Mouse (Mus musculus): ENCODE data around the gene Ica1. TPM values are rescaled to one million over a fixed set of nuclear protein-coding genes. Genes with fewer than 3 reads are reported as not detected.

Ica1 gene
- 13.4 and 14.5 TPM in 2 replicates for polyA plus RNA-seq (2015; fragmentation: Nextera tagmentation; extraction: Ambion mirVana)

DNA sequence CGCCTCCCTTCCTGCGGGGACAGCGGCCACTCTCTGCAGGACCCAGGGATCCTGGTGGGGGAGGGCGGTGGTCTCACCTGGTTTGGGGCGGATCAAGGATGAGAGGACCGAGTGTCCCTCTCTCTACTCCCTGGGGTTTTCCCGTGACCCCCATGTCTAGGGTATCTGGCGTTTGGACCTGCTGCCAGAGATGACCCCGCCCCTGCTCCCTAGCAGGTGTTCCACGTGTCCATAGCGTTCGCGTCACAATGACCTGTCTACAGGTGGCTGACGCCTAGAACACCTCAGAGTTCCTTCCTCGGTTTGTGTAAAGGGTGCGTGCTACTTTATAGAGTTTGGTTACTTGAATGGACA is at the start of gene Ica1:
Gene Ica1, minus strand, starts transcription at position 193 of the 354 bp plus-strand sequence.

Other genes starting within 250 kb of the Ica1 start
- 0.22 and 0.35 TPM in 2 replicates for gene Nxph1, start 169.9 kb upstream of the Ica1 start, polyA plus RNA-seq (2015; fragmentation: Nextera tagmentation; extraction: Ambion mirVana)